Mouse (Mus musculus) heart, embryonic 13.5 days (tissue): ENCODE data around the gene Hoxb9. TPM values are rescaled to one million over a fixed set of nuclear protein-coding genes. Genes with fewer than 3 reads are reported as not detected.

ENCODE experiments used
- ATAC-seq: fragments of 200-750 bp; cut with Nextera tagmentation; 2 replicates; pipeline ENCODE4 v1.8.0; 2017; ENCODE audit warnings: moderate TSS enrichment; ENCODE audit not compliant: insufficient number of reproducible peaks, low FRiP score, low TSS enrichment; ENCODE audit errors: extremely low read depth
- H3K27ac ChIP-seq: fragments of 300-500 bp; sonication (generic); replicated peaks from 2 replicates; pipeline ENCODE4 v1.5.1; 2015; ENCODE audit warnings: moderate library complexity, mild to moderate bottlenecking, inconsistent platforms
- H3K27me3 ChIP-seq: fragments of 300-500 bp; sonication (generic); replicated peaks from 2 replicates; pipeline ENCODE4 v1.6.1; 2015; ENCODE audit warnings: mild to moderate bottlenecking, inconsistent platforms
- H3K36me3 ChIP-seq: fragments of 300-500 bp; sonication (generic); 2 replicates; pipeline ENCODE4 v1.6.1; 2015; ENCODE audit warnings: mild to moderate bottlenecking, inconsistent platforms
- H3K4me1 ChIP-seq: fragments of 300-500 bp; sonication (generic); 2 replicates; pipeline ENCODE4 v1.6.1; 2015; ENCODE audit warnings: inconsistent platforms
- H3K4me2 ChIP-seq: fragments of 300-500 bp; sonication (generic); 2 replicates; pipeline ENCODE4 v1.6.1; 2015; ENCODE audit warnings: inconsistent platforms, mild to moderate bottlenecking, moderate library complexity
- H3K4me3 ChIP-seq: fragments of 300-500 bp; sonication (generic); 2 replicates; pipeline ENCODE4 v1.5.1; 2015; ENCODE audit warnings: moderate library complexity, mild to moderate bottlenecking, inconsistent platforms
- H3K9ac ChIP-seq: fragments of 300-500 bp; sonication (generic); 2 replicates; pipeline ENCODE4 v1.6.1; 2015; ENCODE audit warnings: inconsistent platforms, mild to moderate bottlenecking, moderate library complexity
- H3K9me3 ChIP-seq: fragments of 300-500 bp; sonication (generic); 2 replicates; pipeline ENCODE4 v1.6.1; 2016; ENCODE audit warnings: inconsistent platforms
- WGBS: fragments of 180-500 bp; shearing (Covaris S2); methylation state at CpG from one replicate; pipeline ENCODE4 v1.1.7; 2015; ENCODE audit warnings: mixed read lengths; 5-methylcytosine and 5-hydroxymethylcytosine counted together
- polyA plus RNA-seq: library from polyadenylated mRNA; unstranded; fragments of >200 nt; fragmentation: Nextera tagmentation; extraction: Ambion mirVana; gene quantifications from 2 replicates; pipeline ENCODE4 v1.2.1, GENCODE M21; 2015

Hoxb9 gene
- polyA plus RNA-seq, 1 experiment from 2014 or later, result not detected

GRCm38 (mm10) chr11:96257141-96257540 lies 14.1 kb upstream of the Hoxb9 start:
- no peak overlapping the region for H3K27ac ChIP-seq
- no peaks in the 10 kb centered on the region for H3K9me3 ChIP-seq
- WGBS, result 26% methylated on average over 2 of the region's 2 CpGs
- no peaks in the 10 kb centered on the region for H3K36me3 ChIP-seq
- no peaks in the 10 kb centered on the region for H3K4me1 ChIP-seq
- no peak overlapping the region for H3K9ac ChIP-seq
- H3K4me3 ChIP-seq, result no peak overlapping the region
- H3K27me3 ChIP-seq, result peaks cover 100% of the 10 kb centered on the region
- no peak for ATAC-seq
- H3K4me2 ChIP-seq, result no peak overlapping the region

GRCm38 (mm10) chr11:96259038-96259437 lies 12.2 kb upstream of the Hoxb9 start:
- H3K4me3 ChIP-seq, result no peak overlapping the region
- H3K36me3 ChIP-seq, result no peaks in the 10 kb centered on the region
- WGBS, result 3% methylated on average over 2 of the region's 2 CpGs
- no peak for ATAC-seq
- no peak overlapping the region for H3K27ac ChIP-seq
- no peaks in the 10 kb centered on the region for H3K9me3 ChIP-seq
- H3K4me2 ChIP-seq, result no peak overlapping the region
- peaks cover 100% of the 10 kb centered on the region for H3K27me3 ChIP-seq
- H3K9ac ChIP-seq, result no peak overlapping the region
- H3K4me1 ChIP-seq, result no peaks in the 10 kb centered on the region

GRCm38 (mm10) chr11:96259511-96259910 lies 11.7 kb upstream of the Hoxb9 start:
- no peak for ATAC-seq
- no peak overlapping the region for H3K4me2 ChIP-seq
- no peak overlapping the region for H3K4me3 ChIP-seq
- H3K36me3 ChIP-seq, result no peaks in the 10 kb centered on the region
- WGBS, result 0% methylated on average over 1 of the region's 1 CpGs
- no peaks in the 10 kb centered on the region for H3K4me1 ChIP-seq
- no peak overlapping the region for H3K9ac ChIP-seq
- H3K27me3 ChIP-seq, result peaks cover 100% of the 10 kb centered on the region
- H3K9me3 ChIP-seq, result no peaks in the 10 kb centered on the region
- H3K27ac ChIP-seq, result no peak overlapping the region

GRCm38 (mm10) chr11:96260310-96260970 lies 10.8 kb upstream of the Hoxb9 start:
- H3K4me1 ChIP-seq, result no peaks in the 10 kb centered on the region
- WGBS, result 3% methylated on average over 23 of the region's 23 CpGs
- no peak for ATAC-seq
- H3K9ac ChIP-seq, result no peak overlapping the region
- no peaks in the 10 kb centered on the region for H3K9me3 ChIP-seq
- H3K27ac ChIP-seq, result no peak overlapping the region
- H3K27me3 ChIP-seq, result peaks cover 100% of the 10 kb centered on the region
- H3K4me3 ChIP-seq, result no peak overlapping the region
- no peak overlapping the region for H3K4me2 ChIP-seq
- no peaks in the 10 kb centered on the region for H3K36me3 ChIP-seq

GRCm38 (mm10) chr11:96261323-96261890 lies 9.8 kb upstream of the Hoxb9 start:
- H3K4me2 ChIP-seq, result no peak overlapping the region
- no peak for ATAC-seq
- WGBS, result 2% methylated on average over 24 of the region's 24 CpGs

GRCm38 (mm10) chr11:96262262-96262830 lies 8.9 kb upstream of the Hoxb9 start:
- no peaks in the 10 kb centered on the region for H3K9me3 ChIP-seq
- ATAC-seq, result no peak
- H3K27me3 ChIP-seq, result peaks cover 100% of the 10 kb centered on the region
- H3K36me3 ChIP-seq, result no peaks in the 10 kb centered on the region
- H3K9ac ChIP-seq, result no peak overlapping the region
- H3K4me1 ChIP-seq, result no peaks in the 10 kb centered on the region
- WGBS, result 5% methylated on average over 6 of the region's 6 CpGs
- no peak overlapping the region for H3K4me2 ChIP-seq
- H3K4me3 ChIP-seq, result no peak overlapping the region
- H3K27ac ChIP-seq, result no peak overlapping the region

More at GRCm38 (mm10) chr11:96261323-96261890, 9.8 kb upstream of the Hoxb9 start:
- Histone ChIP-seq H3K9ac (no peak overlapping the region), H3K27ac (no peak overlapping the region), H3K36me3 (no peaks in the 10 kb centered on the region), H3K4me1 (no peaks in the 10 kb centered on the region), H3K9me3 (no peaks in the 10 kb centered on the region), H3K27me3 (peaks cover 100% of the 10 kb centered on the region), H3K4me3 (no peak overlapping the region)

- no peaks in the 10 kb centered on the region for H3K9me3 ChIP-seq
- WGBS, result 1% methylated on average over 33 of the region's 33 CpGs
- no peak for ATAC-seq
Observed at GRCm38 (mm10) chr11:96263636-96264389, 7.4 kb upstream of the Hoxb9 start.

GRCm38 (mm10) chr11:96264390-96265020 lies 6.8 kb upstream of the Hoxb9 start:
- WGBS, result 11% methylated on average over 8 of the region's 8 CpGs
- ATAC-seq, result no peak

More at GRCm38 (mm10) chr11:96263636-96264389, 7.4 kb upstream of the Hoxb9 start:
- H3K9ac ChIP-seq, result no peak overlapping the region
- no peak overlapping the region for H3K4me3 ChIP-seq
- no peaks in the 10 kb centered on the region for H3K36me3 ChIP-seq
- no peak overlapping the region for H3K4me2 ChIP-seq
- peaks cover 99% of the 10 kb centered on the region for H3K27me3 ChIP-seq
- H3K27ac ChIP-seq, result no peak overlapping the region
- no peaks in the 10 kb centered on the region for H3K4me1 ChIP-seq

GRCm38 (mm10) chr11:96265954-96266353 lies 5.3 kb upstream of the Hoxb9 start:
- no peak overlapping the region for H3K4me3 ChIP-seq
- no peaks in the 10 kb centered on the region for H3K9me3 ChIP-seq
- peaks cover 3% of the 10 kb centered on the region; the same call in 1 of the 2 replicates for H3K4me1 ChIP-seq
- no peak for ATAC-seq
- no peak overlapping the region for H3K9ac ChIP-seq
- no peak overlapping the region for H3K27ac ChIP-seq
- H3K4me2 ChIP-seq, result no peak overlapping the region
- WGBS, result 2% methylated on average over 7 of the region's 7 CpGs
- peaks cover 99% of the 10 kb centered on the region for H3K27me3 ChIP-seq
- H3K36me3 ChIP-seq, result no peaks in the 10 kb centered on the region

More at GRCm38 (mm10) chr11:96264390-96265020, 6.8 kb upstream of the Hoxb9 start:
- Histone ChIP-seq H3K36me3 (no peaks in the 10 kb centered on the region), H3K4me1 (no peaks in the 10 kb centered on the region), H3K4me3 (no peak overlapping the region), H3K9me3 (no peaks in the 10 kb centered on the region), H3K4me2 (no peak overlapping the region), H3K9ac (no peak overlapping the region), H3K27me3 (peaks cover 99% of the 10 kb centered on the region), H3K27ac (no peak overlapping the region)

GRCm38 (mm10) chr11:96267021-96267920 lies 4.0 kb upstream of the Hoxb9 start:
- Histone ChIP-seq H3K27ac (no peak overlapping the region), H3K9ac (no peak overlapping the region), H3K36me3 (no peaks in the 10 kb centered on the region), H3K27me3 (peaks cover 99% of the 10 kb centered on the region), H3K4me1 (peaks cover 16% of the 10 kb centered on the region), H3K4me2 (no peak overlapping the region), H3K9me3 (no peaks in the 10 kb centered on the region), H3K4me3 (no peak overlapping the region)
- WGBS, result 17% methylated on average over 7 of the region's 7 CpGs
- ATAC-seq, result no peak
